Mouse (Mus musculus): ENCODE results near the gene Fsip1. TPM values are rescaled to one million over a fixed set of nuclear protein-coding genes. Genes with fewer than 3 reads are reported as not detected.
"Not testable (repeated sequence)": the region's sequence is repeated elsewhere in the genome, so short reads cannot be mapped to it uniquely, and the experiment has no call there.

Gene Fsip1
- total and polyA plus RNA-seq, 2 experiments from 2014 or later, result 1.2 to 6.1 TPM

GRCm38 (mm10) chr2:118158095-118158494 lies 98.7 kb downstream of the Fsip1 start:
- TF ChIP-seq CTCF (IDR thresholded peaks at IDR 0.05), result no peak
- H3K9me3 ChIP-seq (ENCODE audit: low read length), result no peaks in the 10 kb centered on the region
- H3K4me3 ChIP-seq (ENCODE audit: low read depth, low read length), result no peak overlapping the region
- H3K36me3 ChIP-seq (ENCODE audit: insufficient read depth, low read length), result no peaks in the 10 kb centered on the region
- no peak overlapping the region for H3K9ac ChIP-seq (replicated peaks; ENCODE audit: low read length, poor library complexity, severe bottlenecking)
- H3K27me3 ChIP-seq (ENCODE audit: insufficient read depth, low read length), result no peaks in the 10 kb centered on the region
- no peak for ATAC-seq (ENCODE audit: low FRiP score)
- DNase-seq (ENCODE audit: low spot score), result no peak
- 93% methylated on average over 3 of the region's 3 CpGs for WGBS
- no peak overlapping the region for H3K4me2 ChIP-seq (ENCODE audit: low read depth, low read length, poor library complexity, severe bottlenecking)
- no peak overlapping the region for H3K27ac ChIP-seq (ENCODE audit: low read depth, low read length)
- H3K4me1 ChIP-seq (ENCODE audit: insufficient read depth, low read length), result no peaks in the 10 kb centered on the region

- no peak overlapping the region for H3K27ac ChIP-seq (ENCODE audit: low read depth, low read length)
- no peaks in the 10 kb centered on the region for H3K27me3 ChIP-seq (ENCODE audit: insufficient read depth, low read length)
- H3K4me2 ChIP-seq (ENCODE audit: low read depth, low read length, poor library complexity, severe bottlenecking), result no peak overlapping the region
- no peak for TF ChIP-seq CTCF (IDR thresholded peaks at IDR 0.05)
- no peaks in the 10 kb centered on the region for H3K9me3 ChIP-seq (ENCODE audit: low read length)
- H3K9ac ChIP-seq (replicated peaks; ENCODE audit: low read length, poor library complexity, severe bottlenecking), result no peak overlapping the region
- no peaks in the 10 kb centered on the region for H3K4me1 ChIP-seq (ENCODE audit: insufficient read depth, low read length)
- H3K36me3 ChIP-seq (ENCODE audit: insufficient read depth, low read length), result no peaks in the 10 kb centered on the region
- no peak overlapping the region for H3K4me3 ChIP-seq (ENCODE audit: low read depth, low read length)
- ATAC-seq (ENCODE audit: low FRiP score), result peak; percentile 78
- 65% methylated on average over 12 of the region's 12 CpGs for WGBS
- peak; percentile 91 for DNase-seq (ENCODE audit: low spot score)
These were observed 106.8 kb downstream of the Fsip1 start for GRCm38 (mm10) chr2:118149855-118150563.

GRCm38 (mm10) chr2:118148321-118149142 lies 108.2 kb downstream of the Fsip1 start:
- WGBS, result 74% methylated on average over 4 of the region's 4 CpGs
- Histone ChIP-seq H3K4me1 (ENCODE audit: insufficient read depth, low read length) (no peaks in the 10 kb centered on the region), H3K9ac (replicated peaks; ENCODE audit: low read length, poor library complexity, severe bottlenecking) (no peak overlapping the region), H3K36me3 (ENCODE audit: insufficient read depth, low read length) (no peaks in the 10 kb centered on the region), H3K9me3 (ENCODE audit: low read length) (no peaks in the 10 kb centered on the region), H3K4me3 (ENCODE audit: low read depth, low read length) (no peak overlapping the region), H3K27me3 (ENCODE audit: insufficient read depth, low read length) (no peaks in the 10 kb centered on the region), H3K4me2 (ENCODE audit: low read depth, low read length, poor library complexity, severe bottlenecking) (no peak overlapping the region), H3K27ac (ENCODE audit: low read depth, low read length) (no peak overlapping the region)
- no peak for ATAC-seq (ENCODE audit: low FRiP score)
- no peak for TF ChIP-seq CTCF (IDR thresholded peaks at IDR 0.05)
- DNase-seq (ENCODE audit: low spot score), result no peak

GRCm38 (mm10) chr2:118147749-118148148 lies 109.0 kb downstream of the Fsip1 start:
- not testable (repeated sequence) for H3K4me3 ChIP-seq (ENCODE audit: low read depth, low read length); DNase-seq (ENCODE audit: low spot score); H3K4me2 ChIP-seq (ENCODE audit: low read depth, low read length, poor library complexity, severe bottlenecking); H3K4me1 ChIP-seq (ENCODE audit: insufficient read depth, low read length); H3K9ac ChIP-seq (replicated peaks; ENCODE audit: low read length, poor library complexity, severe bottlenecking); H3K27ac ChIP-seq (ENCODE audit: low read depth, low read length); H3K27me3 ChIP-seq (ENCODE audit: insufficient read depth, low read length); H3K9me3 ChIP-seq (ENCODE audit: low read length); H3K36me3 ChIP-seq (ENCODE audit: insufficient read depth, low read length); ATAC-seq (ENCODE audit: low FRiP score)
- WGBS, result 61% methylated on average over 3 of the region's 3 CpGs

- H3K36me3 ChIP-seq (ENCODE audit: insufficient read depth, low read length), result no peaks in the 10 kb centered on the region
- DNase-seq (ENCODE audit: low spot score) (no peak), ATAC-seq (ENCODE audit: low FRiP score) (no peak)
- WGBS, result 90% methylated on average over 10 of the region's 10 CpGs
- no peak overlapping the region for H3K27ac ChIP-seq (ENCODE audit: low read depth, low read length)
- H3K4me2 ChIP-seq (ENCODE audit: low read depth, low read length, poor library complexity, severe bottlenecking), result no peak overlapping the region
- H3K9ac ChIP-seq (replicated peaks; ENCODE audit: low read length, poor library complexity, severe bottlenecking), result no peak overlapping the region
- H3K9me3 ChIP-seq (ENCODE audit: low read length), result no peaks in the 10 kb centered on the region
- TF ChIP-seq CTCF (IDR thresholded peaks at IDR 0.05), result no peak
- H3K27me3 ChIP-seq (ENCODE audit: insufficient read depth, low read length), result no peaks in the 10 kb centered on the region
- no peaks in the 10 kb centered on the region for H3K4me1 ChIP-seq (ENCODE audit: insufficient read depth, low read length)
- no peak overlapping the region for H3K4me3 ChIP-seq (ENCODE audit: low read depth, low read length)
These were observed 115.1 kb downstream of the Fsip1 start for GRCm38 (mm10) chr2:118141651-118142050.

- 86% methylated on average over 6 of the region's 6 CpGs for WGBS
- ATAC-seq (ENCODE audit: low FRiP score) (no peak), DNase-seq (ENCODE audit: low spot score) (no peak)
- Histone ChIP-seq H3K27me3 (ENCODE audit: insufficient read depth, low read length) (no peaks in the 10 kb centered on the region), H3K9me3 (ENCODE audit: low read length) (no peaks in the 10 kb centered on the region), H3K4me1 (ENCODE audit: insufficient read depth, low read length) (no peaks in the 10 kb centered on the region), H3K4me2 (ENCODE audit: low read depth, low read length, poor library complexity, severe bottlenecking) (no peak overlapping the region), H3K27ac (ENCODE audit: low read depth, low read length) (no peak overlapping the region), H3K9ac (replicated peaks; ENCODE audit: low read length, poor library complexity, severe bottlenecking) (no peak overlapping the region), H3K36me3 (ENCODE audit: insufficient read depth, low read length) (no peaks in the 10 kb centered on the region), H3K4me3 (ENCODE audit: low read depth, low read length) (no peak overlapping the region)
- TF ChIP-seq CTCF (IDR thresholded peaks at IDR 0.05), result no peak
These were observed 117.5 kb downstream of the Fsip1 start for GRCm38 (mm10) chr2:118139261-118139660.
